ENCODE assay signal across 8 mouse cellular contexts in the genomic region with DNA sequence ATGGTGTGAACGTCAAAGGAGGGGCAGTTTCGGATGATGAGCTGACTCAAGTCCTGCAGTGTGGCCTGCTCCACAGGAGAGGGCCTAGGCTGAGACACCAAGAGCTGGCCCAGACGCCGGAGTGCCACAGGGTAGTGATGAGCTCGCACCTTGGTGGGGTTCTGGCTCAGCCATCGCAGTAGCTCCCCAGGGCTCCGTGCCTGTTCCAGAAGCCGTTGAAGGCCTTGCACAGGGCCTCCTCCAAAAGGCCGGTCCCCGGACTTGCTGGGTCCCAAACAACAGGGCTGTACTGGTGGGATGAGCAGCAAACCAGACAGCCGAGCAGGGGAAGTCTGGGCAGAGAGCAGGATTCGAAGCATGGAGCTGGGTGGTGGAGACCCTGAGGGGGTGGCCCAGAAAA. TPM values are rescaled to one million over a fixed set of nuclear protein-coding genes. Genes with fewer than 3 reads are reported as not detected.
DNase-seq lines count a peak whose midpoint lies in the region; ATAC-seq and TF ChIP-seq lines count a peak whose summit lies in the region.

No protein-coding gene starts in this region.

- peaks cover 51% of the 10 kb centered on the region for H3K36me3 ChIP-seq in erythroblast, embryonic 14.5 days (ENCODE audit: control insufficient read depth)
- H3K36me3 ChIP-seq in CH12.LX (replicated peaks in 1 of 2; ENCODE audit: control insufficient read depth in 1 of 2, insufficient read depth in 1 of 2, low read length in 1 of 2): peaks cover 38 to 51% of the 10 kb centered on the region in 2 experiments
- H3K36me3 ChIP-seq in forebrain, embryonic 11.5 days (ENCODE audit: control insufficient read depth, insufficient read depth, low read length): peaks cover 3% of the 10 kb centered on the region; the same call in 1 of the 2 replicates
- H3K36me3 ChIP-seq in liver, embryonic 12.5 days: peaks cover 51% of the 10 kb centered on the region

- TF ChIP-seq CTCF in CH12.LX (conservative IDR thresholded peaks at IDR 0.05 in 1 of 2, IDR thresholded peaks at IDR 0.05 in 1 of 2; ENCODE audit: low read depth in 2 of 2, low read length in 2 of 2): no peak

- peak overlapping the region; percentile 85 for H3K4me3 ChIP-seq in erythroblast, embryonic 14.5 days (replicated peaks)
- peak overlapping the region; percentile 78 to 93 (median 83) for H3K4me3 ChIP-seq in CH12.LX (replicated peaks in 1 of 3; ENCODE audit: low read depth in 2 of 3, low read length in 2 of 3, poor library complexity in 1 of 3)
- H3K4me3 ChIP-seq in forebrain, embryonic 11.5 days (ENCODE audit: low read depth, low read length): peak overlapping the region; percentile 93
- H3K4me3 ChIP-seq in liver, embryonic 12.5 days: peak overlapping the region; percentile 89

- H3K4me1 ChIP-seq in erythroblast, embryonic 14.5 days (ENCODE audit: control insufficient read depth): peaks cover 60% of the 10 kb centered on the region
- peaks cover 24 to 40% of the 10 kb centered on the region in 2 experiments for H3K4me1 ChIP-seq in CH12.LX (ENCODE audit: control insufficient read depth in 1 of 2, insufficient read depth in 2 of 2)
- H3K4me1 ChIP-seq in forebrain, embryonic 11.5 days (replicated peaks; ENCODE audit: control insufficient read depth, insufficient read depth, low read length): peaks cover 19% of the 10 kb centered on the region; the same call in 1 of the 2 replicates
- peaks cover 50% of the 10 kb centered on the region for H3K4me1 ChIP-seq in liver, embryonic 12.5 days

- H3K79me2 ChIP-seq in CH12.LX (replicated peaks; ENCODE audit: control insufficient read depth, extremely low read depth, insufficient read depth, poor library complexity, severe bottlenecking): peaks cover 9% of the 10 kb centered on the region

- no peak for TF ChIP-seq RAD21 in CH12.LX (IDR thresholded peaks at IDR 0.05; ENCODE audit: low read depth, low read length)

- peak overlapping the region; percentile 64 for H3K9ac ChIP-seq in CH12.LX (ENCODE audit: insufficient read depth, low read depth)
- peak overlapping the region; percentile 97 for H3K9ac ChIP-seq in forebrain, embryonic 11.5 days (ENCODE audit: low read length)
- H3K9ac ChIP-seq in liver, embryonic 12.5 days: peak overlapping the region; percentile 95

- in situ Hi-C loops in CH12.LX (cut with MboI; ENCODE audit: low pct_ligation_motif_present, low pct_unique_long_range_greater_than_20kb, low sequenced_read_pairs): no loop called here

- TF ChIP-seq EP300 in CH12.LX (IDR thresholded peaks at IDR 0.05; ENCODE audit: low read length): no peak

- DNase-seq in CH12.LX (ENCODE audit: extremely low read depth): no peak
- DNase-seq in forebrain, embryonic 11.5 days (ENCODE audit: low spot score): no peak
- no peak for DNase-seq in spleen, postnatal 10 days (ENCODE audit: low spot score in 2 of 2)
- DNase-seq in urinary bladder, postnatal 10 days (ENCODE audit: low spot score): no peak
- DNase-seq in Muller cell, postnatal 12 days (ENCODE audit: inconsistent ontology term): no peak

- no peak for ATAC-seq in erythroblast, adult 5-6 weeks (replicated peaks; ENCODE audit: low FRiP score, poor library complexity, severe bottlenecking)
- ATAC-seq in forebrain, embryonic 11.5 days (replicated peaks; ENCODE audit: low FRiP score): no peak
- no peak for ATAC-seq in liver, embryonic 12.5 days

- TF ChIP-seq POLR2A in CH12.LX (IDR thresholded peaks at IDR 0.05; ENCODE audit: low read depth, low read length): no peak

- no peak overlapping the region for H3K27ac ChIP-seq in CH12.LX (ENCODE audit: insufficient read depth, low read depth)
- no peak overlapping the region for H3K27ac ChIP-seq in forebrain, embryonic 11.5 days (ENCODE audit: low read depth, low read length)
- no peak overlapping the region; the same call in 1 of the 2 replicates for H3K27ac ChIP-seq in liver, embryonic 12.5 days

- dilution Hi-C loops in CH12.LX (cut with MboI; ENCODE audit: extremely low pct_ligation_motif_present, extremely low pct_unique_long_range_greater_than_20kb, low sequenced_read_pairs): no loop called here

- no peaks in the 10 kb centered on the region for H3K27me3 ChIP-seq in erythroblast, embryonic 14.5 days (ENCODE audit: control insufficient read depth)
- peaks cover 11% of the 10 kb centered on the region for H3K27me3 ChIP-seq in CH12.LX (replicated peaks)
- H3K27me3 ChIP-seq in forebrain, embryonic 11.5 days (ENCODE audit: control insufficient read depth, insufficient read depth, low read length): no peaks in the 10 kb centered on the region
- no peaks in the 10 kb centered on the region for H3K27me3 ChIP-seq in liver, embryonic 12.5 days (replicated peaks)

- 89% methylated on average over 12 of the region's 12 CpGs for WGBS in forebrain, embryonic 11.5 days
- 76% methylated on average over 12 of the region's 12 CpGs for WGBS in liver, embryonic 12.5 days (ENCODE audit: insufficient replicate concordance)

- no peaks in the 10 kb centered on the region for H3K9me3 ChIP-seq in erythroblast, embryonic 14.5 days (ENCODE audit: control insufficient read depth, low read length)
- no peaks in the 10 kb centered on the region for H3K9me3 ChIP-seq in CH12.LX (replicated peaks; ENCODE audit: low read length)
- H3K9me3 ChIP-seq in forebrain, embryonic 11.5 days (ENCODE audit: control insufficient read depth, low read length): no peaks in the 10 kb centered on the region
- H3K9me3 ChIP-seq in liver, embryonic 12.5 days (replicated peaks): no peaks in the 10 kb centered on the region

- peak overlapping the region; percentile 69 for H3K4me2 ChIP-seq in CH12.LX (ENCODE audit: insufficient read depth, low read depth, poor library complexity, severe bottlenecking)
- peak overlapping the region; percentile 87 for H3K4me2 ChIP-seq in forebrain, embryonic 11.5 days (ENCODE audit: low read depth, low read length, severe bottlenecking)
- peak overlapping the region; percentile 97 for H3K4me2 ChIP-seq in liver, embryonic 12.5 days

TF ChIP-seq in CH12.LX, 34 proteins besides CTCF, POLR2A, EP300 and RAD21 (continues in another document):
- no peak for TF ChIP-seq USF2 (conservative IDR thresholded peaks at IDR 0.05; ENCODE audit: low read depth, low read length)
- no peak for TF ChIP-seq MAZ (IDR thresholded peaks at IDR 0.05; ENCODE audit: low read depth, low read length)
- no peak for TF ChIP-seq TBP (conservative IDR thresholded peaks at IDR 0.05; ENCODE audit: low read depth, low read length)
- no peak for TF ChIP-seq MXI1 (IDR thresholded peaks at IDR 0.05; ENCODE audit: low read depth, low read length)
- no peak for TF ChIP-seq E2F4 (IDR thresholded peaks at IDR 0.05; ENCODE audit: insufficient replicate concordance, low read depth, low read length)
- TF ChIP-seq ZKSCAN1 (IDR thresholded peaks at IDR 0.05; ENCODE audit: borderline replicate concordance, low read depth, low read length): no peak

RNA-seq across cellular contexts. Expression of a gene that starts 1.2 kb away (rescaled TPM):
- polyA plus RNA-seq in erythroblast, embryonic 14.5 days (2012): 33.0 and 33.8 TPM in 2 replicates
- 9.2 and 25.1 TPM in 2 replicates for total RNA-seq in erythroblast, adult 5-6 weeks (2015; ENCODE audit: low replicate concordance)
- 4.3 and 9.1 TPM in 2 replicates for total RNA-seq in erythroblast, adult 5-6 weeks (2017; ENCODE audit: low replicate concordance)
- total RNA-seq in CH12.LX (2012; rRNA removed) (61.2 and 61.4 TPM in 2 replicates), CH12.LX (2014; rRNA removed) (41.8 and 44.8 TPM in 2 replicates)
- 88.0 and 88.1 TPM in 2 replicates for polyA plus RNA-seq in CH12.LX (2012; ENCODE audit: insufficient read length, low read depth)
- polyA plus RNA-seq in forebrain, embryonic 11.5 days (2014; fragmentation: Nextera tagmentation; extraction: Ambion mirVana): 104 and 116 TPM in 2 replicates
- polyA plus RNA-seq in liver, embryonic 12.5 days (2016; fragmentation: Nextera tagmentation; extraction: Ambion mirVana): 72.4 and 78.0 TPM in 2 replicates

RNA-seq across cellular contexts. Expression of a gene that starts 3.7 kb away (rescaled TPM):
- polyA plus RNA-seq in erythroblast, embryonic 14.5 days (2012): 2.3 and 2.8 TPM in 2 replicates
- 2.9 and 3.7 TPM in 2 replicates for total RNA-seq in erythroblast, adult 5-6 weeks (2015; ENCODE audit: low replicate concordance)
- total RNA-seq in erythroblast, adult 5-6 weeks (2017; ENCODE audit: low replicate concordance): 2.0 and 4.3 TPM in 2 replicates
- 9.6 and 13.1 TPM in 2 replicates for total RNA-seq in CH12.LX (2012; rRNA removed)
- 6.1 and 7.6 TPM in 2 replicates for total RNA-seq in CH12.LX (2014; rRNA removed)
- polyA plus RNA-seq in CH12.LX (2012; ENCODE audit: insufficient read length, low read depth): 8.6 and 11.2 TPM in 2 replicates
- polyA plus RNA-seq in forebrain, embryonic 11.5 days (2014; fragmentation: Nextera tagmentation; extraction: Ambion mirVana): 30.2 and 31.8 TPM in 2 replicates
- 6.7 and 7.2 TPM in 2 replicates for polyA plus RNA-seq in liver, embryonic 12.5 days (2016; fragmentation: Nextera tagmentation; extraction: Ambion mirVana)

RNA-seq across cellular contexts. Expression of a gene that starts 8.1 kb away (rescaled TPM):
- polyA plus RNA-seq in erythroblast, embryonic 14.5 days (2012): 17.2 and 18.9 TPM in 2 replicates
- 1.0 and 3.5 TPM in 2 replicates for total RNA-seq in erythroblast, adult 5-6 weeks (2015; ENCODE audit: low replicate concordance)
- total RNA-seq in erythroblast, adult 5-6 weeks (2017; ENCODE audit: low replicate concordance): 10.5 and 14.5 TPM in 2 replicates
- total RNA-seq in CH12.LX (2012; rRNA removed) (43.5 and 46.3 TPM in 2 replicates), CH12.LX (2014; rRNA removed) (12.8 and 15.4 TPM in 2 replicates)
- 37.9 and 38.0 TPM in 2 replicates for polyA plus RNA-seq in CH12.LX (2012; ENCODE audit: insufficient read length, low read depth)
- 52.7 and 67.0 TPM in 2 replicates for polyA plus RNA-seq in forebrain, embryonic 11.5 days (2014; fragmentation: Nextera tagmentation; extraction: Ambion mirVana)
- polyA plus RNA-seq in liver, embryonic 12.5 days (2016; fragmentation: Nextera tagmentation; extraction: Ambion mirVana): 25.5 and 26.5 TPM in 2 replicates

RNA-seq across cellular contexts. Expression of a gene that starts 20.3 kb away (rescaled TPM):
- 1.1 and 2.5 TPM in 2 replicates for polyA plus RNA-seq in erythroblast, embryonic 14.5 days (2012)
- 1.7 and 16.1 TPM in 2 replicates for total RNA-seq in erythroblast, adult 5-6 weeks (2015; ENCODE audit: low replicate concordance)
- 6.3 and 15.9 TPM in 2 replicates for total RNA-seq in erythroblast, adult 5-6 weeks (2017; ENCODE audit: low replicate concordance)
- total RNA-seq in CH12.LX (2012; rRNA removed): 17.2 and 18.6 TPM in 2 replicates
- total RNA-seq in CH12.LX (2014; rRNA removed): 12.7 and 12.9 TPM in 2 replicates
- polyA plus RNA-seq in CH12.LX (2012; ENCODE audit: insufficient read length, low read depth): 27.2 and 27.3 TPM in 2 replicates
- 28.4 and 28.7 TPM in 2 replicates for polyA plus RNA-seq in forebrain, embryonic 11.5 days (2014; fragmentation: Nextera tagmentation; extraction: Ambion mirVana)
- polyA plus RNA-seq in liver, embryonic 12.5 days (2016; fragmentation: Nextera tagmentation; extraction: Ambion mirVana): 16.2 and 16.6 TPM in 2 replicates

RNA-seq across cellular contexts. Expression of a gene that starts 20.6 kb away (rescaled TPM):
- polyA plus RNA-seq in erythroblast, embryonic 14.5 days (2012): 0.40 and 0.67 TPM in 2 replicates
- total RNA-seq in erythroblast, adult 5-6 weeks (2015; ENCODE audit: low replicate concordance): 0.58 and 4.2 TPM in 2 replicates
- 2.5 and 3.5 TPM in 2 replicates for total RNA-seq in erythroblast, adult 5-6 weeks (2017; ENCODE audit: low replicate concordance)
- total RNA-seq in CH12.LX (2012; rRNA removed): 10.4 and 12.1 TPM in 2 replicates
- 7.4 and 9.2 TPM in 2 replicates for total RNA-seq in CH12.LX (2014; rRNA removed)
- polyA plus RNA-seq in CH12.LX (2012; ENCODE audit: insufficient read length, low read depth): 25.1 and 26.6 TPM in 2 replicates
- 47.5 and 53.9 TPM in 2 replicates for polyA plus RNA-seq in forebrain, embryonic 11.5 days (2014; fragmentation: Nextera tagmentation; extraction: Ambion mirVana)
- 13.0 and 14.1 TPM in 2 replicates for polyA plus RNA-seq in liver, embryonic 12.5 days (2016; fragmentation: Nextera tagmentation; extraction: Ambion mirVana)
